Mouse (Mus musculus) forebrain, embryonic 10.5 days (tissue): ENCODE results near the gene Ssu72. TPM values are rescaled to one million over a fixed set of nuclear protein-coding genes. Genes with fewer than 3 reads are reported as not detected.
"Not testable (repeated sequence)": the region's sequence is repeated elsewhere in the genome, so short reads cannot be mapped to it uniquely, and the experiment has no call there.

Experiments
- DNase-seq: peaks from one replicate; pipeline ENCODE4 v3.0.0-alpha.2; 2017; ENCODE audit warnings: low spot score; ENCODE audit errors: extremely low spot score
- H3K27ac ChIP-seq: fragments of 300-500 bp; sonication (generic); 2 replicates; pipeline ENCODE4 v1.5.1; 2016; ENCODE audit warnings: mild to moderate bottlenecking
- H3K27me3 ChIP-seq: fragments of 300-500 bp; sonication (generic); 2 replicates; pipeline ENCODE4 v1.6.1; 2016; ENCODE audit warnings: mild to moderate bottlenecking; ENCODE audit not compliant: poor library complexity, severe bottlenecking
- H3K36me3 ChIP-seq: fragments of 300-500 bp; sonication (generic); replicated peaks from 2 replicates; pipeline ENCODE4 v1.6.1; 2016; ENCODE audit warnings: mild to moderate bottlenecking, moderate library complexity
- H3K4me1 ChIP-seq: fragments of 300-500 bp; sonication (generic); 2 replicates; pipeline ENCODE4 v1.6.1; 2016
- H3K4me3 ChIP-seq: fragments of 300-500 bp; sonication (generic); 2 replicates; pipeline ENCODE4 v1.5.1; 2016; ENCODE audit warnings: mild to moderate bottlenecking, moderate library complexity
- H3K9me3 ChIP-seq: fragments of 300-500 bp; sonication (generic); 2 replicates; pipeline ENCODE4 v1.6.1; 2016; ENCODE audit warnings: mild to moderate bottlenecking, moderate library complexity
- WGBS: fragments of 180-500 bp; shearing (Covaris S2); methylation state at CpG from one replicate; pipeline ENCODE4 v1.1.7; 2016; 5-methylcytosine and 5-hydroxymethylcytosine counted together
- polyA plus RNA-seq: library from polyadenylated mRNA; unstranded; fragments of >200 nt; fragmentation: Nextera tagmentation; extraction: Ambion mirVana; gene quantifications from 2 replicates; pipeline ENCODE4 v1.2.1, GENCODE M21; 2016

Ssu72 gene
- polyA plus RNA-seq, 1 experiment from 2014 or later = 164 TPM

GRCm38 (mm10) chr4:155710521-155711252, 6.1 kb downstream of the Ssu72 start:
- Histone ChIP-seq H3K9me3 (no peaks in the 10 kb centered on the region), H3K27me3 (no peaks in the 10 kb centered on the region), H3K27ac (no peak overlapping the region), H3K4me3 (no peak overlapping the region), H3K4me1 (peaks cover 23% of the 10 kb centered on the region), H3K36me3 (peaks cover 27% of the 10 kb centered on the region)
- WGBS = 57% methylated on average over 6 of the region's 6 CpGs
- no peak for DNase-seq

GRCm38 (mm10) chr4:155721668-155722083, 17.1 kb downstream of the Ssu72 start:
- H3K36me3 ChIP-seq = peaks cover 51% of the 10 kb centered on the region
- no peak for DNase-seq
- WGBS = 73% methylated on average over 4 of the region's 4 CpGs

GRCm38 (mm10) chr4:155727993-155728392, 23.4 kb downstream of the Ssu72 start:
- no peak overlapping the region for H3K4me3 ChIP-seq
- no peaks in the 10 kb centered on the region for H3K4me1 ChIP-seq
- WGBS = 93% methylated on average over 2 of the region's 2 CpGs
- DNase-seq = no peak
- H3K36me3 ChIP-seq = peaks cover 71% of the 10 kb centered on the region
- H3K27me3 ChIP-seq = no peaks in the 10 kb centered on the region
- H3K27ac ChIP-seq = no peak overlapping the region
- H3K9me3 ChIP-seq = no peaks in the 10 kb centered on the region

More at GRCm38 (mm10) chr4:155721668-155722083, 17.1 kb downstream of the Ssu72 start:
- Histone ChIP-seq H3K4me1 (no peaks in the 10 kb centered on the region), H3K27ac (no peak overlapping the region), H3K27me3 (no peaks in the 10 kb centered on the region), H3K9me3 (no peaks in the 10 kb centered on the region), H3K4me3 (no peak overlapping the region)

- H3K36me3 ChIP-seq = peaks cover 60% of the 10 kb centered on the region
- no peak for DNase-seq
- no peaks in the 10 kb centered on the region for H3K9me3 ChIP-seq
- 89% methylated on average over 10 of the region's 10 CpGs for WGBS
- H3K27me3 ChIP-seq = no peaks in the 10 kb centered on the region
- H3K4me1 ChIP-seq = peaks cover 41% of the 10 kb centered on the region
- no peak overlapping the region for H3K27ac ChIP-seq
- no peak overlapping the region for H3K4me3 ChIP-seq
Measured at GRCm38 (mm10) chr4:155733267-155733666, 28.7 kb downstream of the Ssu72 start.

GRCm38 (mm10) chr4:155734350-155734941, 29.8 kb downstream of the Ssu72 start, which contains the start of gene Tmem240:
Gene Tmem240 (plus strand): TSS chr4:155734800.
- peak within 1 kb of the TSS; percentile 83 for H3K4me3 ChIP-seq
- H3K4me1 ChIP-seq = peaks cover 44% of the 10 kb centered on the region
- H3K27me3 ChIP-seq = no peaks in the 10 kb centered on the region
- DNase-seq = peak; percentile 89
- peak within 1 kb of the TSS; percentile 94 for H3K27ac ChIP-seq
- H3K9me3 ChIP-seq = no peaks in the 10 kb centered on the region
- peaks cover 62% of the 10 kb centered on the region for H3K36me3 ChIP-seq
- under 1% methylated on average over 29 of the region's 35 CpGs for WGBS

GRCm38 (mm10) chr4:155734951-155735702, 30.5 kb downstream of the Ssu72 start:
- Histone ChIP-seq H3K4me3 (peak overlapping the region; percentile 83), H3K4me1 (peaks cover 44% of the 10 kb centered on the region), H3K27me3 (no peaks in the 10 kb centered on the region), H3K27ac (peak overlapping the region; percentile 94), H3K9me3 (no peaks in the 10 kb centered on the region), H3K36me3 (peaks cover 63% of the 10 kb centered on the region)
- WGBS = under 1% methylated on average over 64 of the region's 79 CpGs
- peak; percentile 52 for DNase-seq

GRCm38 (mm10) chr4:155735788-155736187, 31.2 kb downstream of the Ssu72 start:
- Histone ChIP-seq H3K27me3 (no peaks in the 10 kb centered on the region), H3K9me3 (no peaks in the 10 kb centered on the region), H3K4me1 (peaks cover 44% of the 10 kb centered on the region), H3K27ac (peak overlapping the region; percentile 94), H3K36me3 (peaks cover 66% of the 10 kb centered on the region), H3K4me3 (peak overlapping the region; percentile 83)
- DNase-seq = no peak
- WGBS = 67% methylated on average over 5 of the region's 5 CpGs

GRCm38 (mm10) chr4:155736421-155736820, 31.8 kb downstream of the Ssu72 start:
- WGBS = 91% methylated on average over 5 of the region's 5 CpGs
- no peaks in the 10 kb centered on the region for H3K9me3 ChIP-seq
- peaks cover 66% of the 10 kb centered on the region for H3K36me3 ChIP-seq
- H3K4me1 ChIP-seq = peaks cover 44% of the 10 kb centered on the region
- DNase-seq = no peak
- no peaks in the 10 kb centered on the region for H3K27me3 ChIP-seq
- no peak overlapping the region for H3K27ac ChIP-seq
- peak overlapping the region; percentile 83 for H3K4me3 ChIP-seq

GRCm38 (mm10) chr4:155738262-155738661, 33.7 kb downstream of the Ssu72 start:
- H3K36me3 ChIP-seq = peaks cover 66% of the 10 kb centered on the region
- 68% methylated on average over 8 of the region's 8 CpGs for WGBS

GRCm38 (mm10) chr4:155739152-155739551, 34.6 kb downstream of the Ssu72 start:
- DNase-seq = no peak
- no peaks in the 10 kb centered on the region for H3K27me3 ChIP-seq
- peaks cover 71% of the 10 kb centered on the region for H3K36me3 ChIP-seq
- WGBS = 80% methylated on average over 6 of the region's 6 CpGs
- no peak overlapping the region for H3K4me3 ChIP-seq
- H3K9me3 ChIP-seq = no peaks in the 10 kb centered on the region
- H3K27ac ChIP-seq = no peak overlapping the region
- H3K4me1 ChIP-seq = peaks cover 34% of the 10 kb centered on the region

More at GRCm38 (mm10) chr4:155738262-155738661, 33.7 kb downstream of the Ssu72 start:
- peaks cover 43% of the 10 kb centered on the region for H3K4me1 ChIP-seq
- H3K9me3 ChIP-seq = no peaks in the 10 kb centered on the region
- H3K27me3 ChIP-seq = no peaks in the 10 kb centered on the region
- DNase-seq = no peak
- H3K27ac ChIP-seq = no peak overlapping the region
- H3K4me3 ChIP-seq = no peak overlapping the region

- 84% methylated on average over 37 of the region's 37 CpGs for WGBS
- Histone ChIP-seq H3K9me3 (no peaks in the 10 kb centered on the region), H3K4me3 (peak overlapping the region; percentile 16; the same call in 1 of the 2 replicates), H3K36me3 (peaks cover 79% of the 10 kb centered on the region), H3K4me1 (peaks cover 28% of the 10 kb centered on the region), H3K27me3 (no peaks in the 10 kb centered on the region), H3K27ac (no peak overlapping the region)
- DNase-seq = no peak
Measured at GRCm38 (mm10) chr4:155739741-155740636, 35.4 kb downstream of the Ssu72 start.

- WGBS = 92% methylated on average over 10 of the region's 10 CpGs
- Histone ChIP-seq H3K36me3 (peaks cover 86% of the 10 kb centered on the region), H3K4me1 (peaks cover 24% of the 10 kb centered on the region)
- H3K27ac ChIP-seq, H3K27me3 ChIP-seq, DNase-seq, H3K4me3 ChIP-seq, H3K9me3 ChIP-seq: not testable (repeated sequence)
Measured at GRCm38 (mm10) chr4:155740681-155741080, 36.1 kb downstream of the Ssu72 start.
